Mouse (Mus musculus) hindbrain, postnatal 0 days (tissue): ENCODE results near the gene Sik2. TPM values are rescaled to one million over a fixed set of nuclear protein-coding genes. Genes with fewer than 3 reads are reported as not detected.

Experiments
- ATAC-seq: fragments of 200-750 bp; cut with Nextera tagmentation; 2 replicates; pipeline ENCODE4 v1.8.0; 2017; ENCODE audit warnings: mild to moderate bottlenecking, moderate TSS enrichment, moderate library complexity
- DNase-seq: peaks from one replicate; pipeline ENCODE4 v3.0.0-alpha.2; 2015; ENCODE audit warnings: low spot score
- H3K27ac ChIP-seq: fragments of 300-500 bp; sonication (generic); 2 replicates; pipeline ENCODE4 v1.5.1; 2014; ENCODE audit warnings: mild to moderate bottlenecking
- H3K27me3 ChIP-seq: fragments of 300-500 bp; sonication (generic); 2 replicates; pipeline ENCODE4 v1.6.1; 2014; ENCODE audit warnings: low read length, mixed read lengths; ENCODE audit not compliant: insufficient read depth
- H3K36me3 ChIP-seq: fragments of 300-500 bp; sonication (generic); 2 replicates; pipeline ENCODE4 v1.6.1; 2014; ENCODE audit warnings: low read length, mixed read lengths; ENCODE audit not compliant: insufficient read depth
- H3K4me1 ChIP-seq: fragments of 300-500 bp; sonication (generic); 2 replicates; pipeline ENCODE4 v1.6.1; 2014; ENCODE audit warnings: antibody characterized with exemption, low read length, mixed read lengths; ENCODE audit not compliant: insufficient read depth
- H3K4me2 ChIP-seq: fragments of 300-500 bp; sonication (generic); 2 replicates; pipeline ENCODE4 v1.6.1; 2014; ENCODE audit warnings: low read depth, mild to moderate bottlenecking, low read length, moderate library complexity, mixed read lengths
- H3K4me3 ChIP-seq: fragments of 300-500 bp; sonication (generic); 2 replicates; pipeline ENCODE4 v1.5.1; 2014; ENCODE audit warnings: low read length
- H3K9ac ChIP-seq: fragments of 300-500 bp; sonication (generic); replicated peaks from 2 replicates; pipeline ENCODE4 v1.6.1; 2014; ENCODE audit warnings: mild to moderate bottlenecking, low read length, moderate library complexity, mixed read lengths
- H3K9me3 ChIP-seq: fragments of 300-500 bp; sonication (generic); 2 replicates; pipeline ENCODE4 v1.6.1; 2016; ENCODE audit warnings: low read length, mixed read lengths
- CTCF ChIP-seq: IDR thresholded peaks from 2 replicates; pipeline ENCODE4 v1.5.1; 2016; ENCODE audit warnings: antibody characterized with exemption, control low read depth, low read depth
- WGBS: fragments of 180-500 bp; shearing (Covaris S2); extraction: QIAGEN DNeasy Blood & Tissue Kit; methylation state at CpG from one replicate; pipeline ENCODE4 v1.1.7; 2014; 5-methylcytosine and 5-hydroxymethylcytosine counted together
- polyA plus RNA-seq: library from polyadenylated mRNA; unstranded; fragments of >200 nt; fragmentation: Nextera tagmentation; extraction: Ambion mirVana; gene quantifications from 2 replicates; pipeline ENCODE4 v1.2.1, GENCODE M21; 2015
- total RNA-seq: library from RNA; depleted of rRNA; stranded (reverse); fragments of >200 nt; gene quantifications from 2 replicates; pipeline ENCODE4 v1.2.3, GENCODE M21; 2014

Sik2 gene
- total and polyA plus RNA-seq, 2 experiments from 2014 or later = 13.0 to 24.4 TPM

DNA sequence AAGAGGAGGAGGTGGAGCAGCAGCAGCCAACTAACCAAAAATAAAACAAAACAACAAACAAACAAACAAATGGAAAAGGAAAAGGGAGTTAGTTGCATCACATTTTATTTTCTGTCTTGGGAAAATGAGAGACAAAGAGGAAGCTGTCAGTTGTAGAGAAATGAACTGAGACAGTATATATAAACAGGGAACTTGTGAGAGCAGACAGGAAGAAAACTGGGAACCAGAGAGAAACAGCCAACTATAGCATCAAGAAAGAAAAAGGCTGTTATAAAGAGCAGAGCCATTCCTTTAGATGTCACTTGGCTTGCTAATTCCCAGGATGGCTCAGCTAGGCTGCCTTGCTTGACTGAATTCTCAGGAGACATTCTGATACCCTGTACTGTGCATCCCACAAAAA, 43.5 kb downstream of the Sik2 start:
- H3K27ac ChIP-seq = no peak overlapping the region
- no peak overlapping the region for H3K4me2 ChIP-seq
- H3K4me1 ChIP-seq = no peaks in the 10 kb centered on the region
- DNase-seq (no peak), ATAC-seq (no peak)
- H3K27me3 ChIP-seq = no peaks in the 10 kb centered on the region
- no peaks in the 10 kb centered on the region for H3K36me3 ChIP-seq
- H3K9me3 ChIP-seq = no peaks in the 10 kb centered on the region
- no peak for TF ChIP-seq CTCF
- H3K4me3 ChIP-seq = no peak overlapping the region
- H3K9ac ChIP-seq = no peak overlapping the region

DNA sequence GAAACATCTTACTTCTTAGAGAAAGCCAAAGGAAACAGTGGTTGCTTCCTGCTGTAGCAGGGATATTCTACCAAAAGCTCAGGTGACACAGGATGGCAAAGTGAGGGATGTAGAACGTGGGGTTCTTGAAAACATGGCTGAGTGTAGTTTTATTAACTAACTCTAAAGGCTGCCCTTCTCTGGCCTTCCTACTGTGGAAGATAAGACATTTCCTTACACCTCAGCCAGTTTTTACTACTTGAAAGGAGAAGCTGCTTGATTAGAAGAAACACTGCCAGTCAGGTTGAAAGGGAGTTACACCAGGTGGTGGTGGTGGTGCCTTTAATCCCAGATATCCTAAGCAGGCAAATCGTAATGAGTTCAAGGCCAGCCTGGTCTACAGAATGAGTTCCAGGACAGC, 44.0 kb downstream of the Sik2 start:
- H3K4me1 ChIP-seq = no peaks in the 10 kb centered on the region
- 87% methylated on average over 2 of the region's 2 CpGs for WGBS
- no peak overlapping the region for H3K27ac ChIP-seq

DNA sequence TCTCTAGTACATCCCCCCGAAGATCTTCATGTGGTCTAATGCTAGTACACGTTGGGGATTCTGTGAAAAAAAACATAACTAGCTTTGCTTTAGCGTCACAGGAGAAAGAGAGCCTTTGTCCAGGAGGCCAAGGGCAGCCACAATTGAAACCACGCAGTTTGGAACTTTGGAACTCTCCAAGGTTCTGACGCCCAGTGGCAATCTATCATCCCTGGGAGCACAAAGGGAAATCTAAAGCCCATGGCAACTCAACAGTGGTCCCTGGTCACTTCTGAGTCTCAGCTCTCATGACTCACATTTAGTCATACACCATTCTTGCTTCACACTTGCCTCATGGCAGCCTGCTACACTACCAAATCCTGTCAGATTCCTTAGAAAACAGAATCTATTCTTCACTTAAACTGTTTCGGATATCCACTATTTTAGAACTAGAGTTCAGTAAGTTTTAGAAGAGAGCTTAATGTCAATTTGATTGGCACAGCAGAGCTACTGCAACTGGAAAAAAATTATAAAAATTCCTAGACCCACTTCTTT, 50.9 kb downstream of the Sik2 start:
- DNase-seq (no peak), ATAC-seq (no peak)
- Histone ChIP-seq H3K27ac (no peak overlapping the region), H3K4me1 (no peaks in the 10 kb centered on the region), H3K36me3 (no peaks in the 10 kb centered on the region), H3K9me3 (no peaks in the 10 kb centered on the region), H3K4me3 (no peak overlapping the region), H3K9ac (no peak overlapping the region), H3K4me2 (no peak overlapping the region), H3K27me3 (no peaks in the 10 kb centered on the region)
- WGBS = 47% methylated on average over 6 of the region's 6 CpGs
- TF ChIP-seq CTCF = no peak

More for the DNA sequence above, 44.0 kb downstream of the Sik2 start:
- Histone ChIP-seq H3K27me3 (no peaks in the 10 kb centered on the region), H3K36me3 (no peaks in the 10 kb centered on the region), H3K9ac (no peak overlapping the region), H3K4me3 (no peak overlapping the region), H3K4me2 (no peak overlapping the region), H3K9me3 (no peaks in the 10 kb centered on the region)
- ATAC-seq (no peak), DNase-seq (no peak)
- no peak for TF ChIP-seq CTCF

DNA sequence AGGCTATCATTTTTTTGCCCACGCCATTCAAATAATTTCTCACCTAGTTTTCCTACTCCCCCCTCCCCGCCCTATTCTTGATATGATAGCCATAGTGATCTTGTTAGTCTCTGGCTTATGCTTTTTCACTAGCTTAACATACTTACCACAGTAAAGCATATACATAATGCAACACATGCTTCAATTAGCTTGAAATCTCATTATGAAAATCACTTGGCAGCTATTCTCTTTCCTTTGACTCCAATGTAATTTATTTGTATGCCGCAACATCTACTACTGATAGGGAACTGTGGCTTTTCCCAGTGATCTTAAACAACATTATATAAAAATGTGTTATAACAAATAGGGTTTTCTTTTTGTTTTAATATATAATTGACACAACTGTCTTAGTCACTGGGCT, 53.7 kb downstream of the Sik2 start:
- Histone ChIP-seq H3K9ac (no peak overlapping the region), H3K4me1 (no peaks in the 10 kb centered on the region), H3K27me3 (no peaks in the 10 kb centered on the region), H3K9me3 (no peaks in the 10 kb centered on the region), H3K36me3 (no peaks in the 10 kb centered on the region), H3K4me3 (no peak overlapping the region), H3K27ac (no peak overlapping the region), H3K4me2 (no peak overlapping the region)
- WGBS = 79% methylated on average over 3 of the region's 3 CpGs
- DNase-seq (no peak), ATAC-seq (no peak)
- TF ChIP-seq CTCF = no peak

DNA sequence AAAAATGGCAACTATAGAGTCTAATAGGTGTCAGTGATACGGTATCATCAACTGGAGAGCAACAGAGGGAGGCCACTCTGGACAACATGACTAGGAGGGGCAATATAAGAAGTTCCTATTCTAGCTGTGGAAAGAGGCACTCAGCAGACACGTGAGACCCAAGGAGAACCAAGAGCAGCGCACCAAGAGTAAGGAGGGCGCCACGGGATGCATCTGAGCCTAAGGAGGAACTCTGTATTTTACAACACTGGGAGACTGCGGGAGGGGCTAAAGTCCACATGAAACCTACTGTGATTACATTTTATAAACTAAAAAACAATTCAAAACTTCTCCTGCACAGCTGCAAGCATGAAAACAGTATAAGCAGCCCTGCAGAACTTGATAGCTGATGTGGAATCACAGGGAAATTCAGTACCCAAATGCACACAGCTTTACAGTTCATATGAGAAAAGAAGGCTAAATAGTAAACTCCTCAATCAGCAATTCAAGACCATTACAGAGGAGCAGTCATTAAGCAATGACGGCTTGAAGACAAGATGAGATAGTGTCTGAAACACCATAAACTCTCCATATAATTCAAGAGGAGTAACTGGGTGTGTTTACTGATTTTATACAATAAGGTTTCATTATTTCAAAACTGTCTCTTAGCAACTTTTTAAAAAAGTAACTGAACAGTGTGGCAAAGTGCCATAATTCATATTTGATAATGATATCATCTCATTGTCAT, 60.6 kb downstream of the Sik2 start:
- Histone ChIP-seq H3K27ac (no peak overlapping the region), H3K4me3 (no peak overlapping the region), H3K36me3 (no peaks in the 10 kb centered on the region), H3K9ac (no peak overlapping the region), H3K4me1 (no peaks in the 10 kb centered on the region), H3K4me2 (no peak overlapping the region), H3K27me3 (no peaks in the 10 kb centered on the region), H3K9me3 (no peaks in the 10 kb centered on the region)
- WGBS = 93% methylated on average over 7 of the region's 7 CpGs
- no peak for TF ChIP-seq CTCF
- ATAC-seq (no peak), DNase-seq (no peak)

DNA sequence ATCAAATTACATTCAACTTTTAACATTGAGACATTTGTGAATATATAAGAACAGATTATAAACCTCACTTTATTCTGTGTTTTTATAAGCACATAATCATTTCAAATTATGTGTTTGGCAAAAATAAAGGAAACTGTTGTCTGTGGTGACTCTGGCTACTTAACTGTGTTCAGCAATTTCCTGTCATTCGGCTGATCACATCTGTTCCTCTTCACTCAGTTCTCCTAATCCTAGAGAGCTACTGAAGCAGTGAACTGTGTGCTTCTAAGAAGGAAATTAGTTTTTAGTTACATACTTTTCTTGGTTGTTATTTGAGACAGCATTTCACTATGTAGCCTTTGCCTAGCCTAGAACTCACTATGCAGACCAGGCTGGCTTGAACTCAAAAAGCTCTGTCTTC, 62.5 kb downstream of the Sik2 start:
- no peaks in the 10 kb centered on the region for H3K4me1 ChIP-seq
- no peaks in the 10 kb centered on the region for H3K27me3 ChIP-seq
- TF ChIP-seq CTCF = no peak
- no peaks in the 10 kb centered on the region for H3K9me3 ChIP-seq
- no peak overlapping the region for H3K4me3 ChIP-seq
- no peak overlapping the region for H3K9ac ChIP-seq
- DNase-seq (no peak), ATAC-seq (no peak)
- 64% methylated on average over 1 of the region's 1 CpGs for WGBS
- no peak overlapping the region for H3K4me2 ChIP-seq
- no peak overlapping the region for H3K27ac ChIP-seq
- H3K36me3 ChIP-seq = no peaks in the 10 kb centered on the region

DNA sequence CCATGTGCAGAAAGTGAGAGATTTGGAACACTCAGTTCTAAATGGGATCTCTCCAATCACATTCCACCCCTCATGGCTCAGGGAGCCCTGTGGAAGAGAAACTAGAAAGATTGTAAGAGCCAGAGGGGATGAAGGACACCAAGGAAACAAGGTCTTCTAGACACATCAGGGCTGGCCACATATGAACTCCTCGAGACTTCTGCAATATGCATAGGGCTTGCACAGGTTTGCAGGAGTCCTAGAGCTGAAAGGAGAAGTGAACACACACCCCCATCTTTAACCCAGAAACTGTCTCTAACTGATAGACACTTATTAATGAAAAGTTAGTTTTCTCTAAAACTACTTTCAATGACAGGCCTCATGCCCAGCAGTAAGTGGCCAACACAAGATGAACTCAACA, 64.0 kb downstream of the Sik2 start:
- Histone ChIP-seq H3K9me3 (no peaks in the 10 kb centered on the region), H3K27ac (no peak overlapping the region)
- WGBS = 93% methylated on average over 1 of the region's 1 CpGs

More for the DNA sequence above, 64.0 kb downstream of the Sik2 start:
- Histone ChIP-seq H3K4me3 (no peak overlapping the region), H3K9ac (no peak overlapping the region), H3K36me3 (no peaks in the 10 kb centered on the region), H3K27me3 (no peaks in the 10 kb centered on the region), H3K4me1 (no peaks in the 10 kb centered on the region), H3K4me2 (no peak overlapping the region)
- DNase-seq = no peak
- no peak for ATAC-seq
- TF ChIP-seq CTCF = no peak
